Mouse (Mus musculus) hindbrain, embryonic 16.5 days (tissue): ENCODE data around the gene 4930407I10Rik. TPM values are rescaled to one million over a fixed set of nuclear protein-coding genes. Genes with fewer than 3 reads are reported as not detected.
A peak's percentile ranks its signal among the peaks of the same experiment; 100 is the strongest.

Experiments used
- ATAC-seq: fragments of 200-750 bp; cut with Nextera tagmentation; 2 replicates; pipeline ENCODE4 v1.8.0; 2017; ENCODE audit warnings: moderate TSS enrichment, moderate library complexity
- H3K27ac ChIP-seq: fragments of 300-500 bp; sonication (generic); 2 replicates; pipeline ENCODE4 v1.5.1; 2014; ENCODE audit warnings: low read depth, mild to moderate bottlenecking, control low read depth, low read length, moderate library complexity
- H3K27me3 ChIP-seq: fragments of 300-500 bp; sonication (generic); replicated peaks from 2 replicates; pipeline ENCODE4 v1.6.1; 2014; ENCODE audit warnings: low read length; ENCODE audit not compliant: control insufficient read depth, insufficient read depth
- H3K36me3 ChIP-seq: fragments of 300-500 bp; sonication (generic); 2 replicates; pipeline ENCODE4 v1.6.1; 2014; ENCODE audit warnings: mild to moderate bottlenecking, low read length, moderate library complexity, mixed read lengths; ENCODE audit not compliant: control insufficient read depth, insufficient read depth
- H3K4me1 ChIP-seq: fragments of 300-500 bp; sonication (generic); 2 replicates; pipeline ENCODE4 v1.6.1; 2014; ENCODE audit warnings: low read depth, low read length; ENCODE audit not compliant: control insufficient read depth, insufficient read depth
- H3K4me2 ChIP-seq: fragments of 300-500 bp; sonication (generic); 2 replicates; pipeline ENCODE4 v1.6.1; 2014; ENCODE audit warnings: mild to moderate bottlenecking, low read length, control low read depth, moderate library complexity
- H3K4me3 ChIP-seq: fragments of 300-500 bp; sonication (generic); 2 replicates; pipeline ENCODE4 v1.5.1; 2014; ENCODE audit warnings: mild to moderate bottlenecking, low read length, control low read depth, moderate library complexity
- H3K9ac ChIP-seq: fragments of 300-500 bp; sonication (generic); 2 replicates; pipeline ENCODE4 v1.6.1; 2014; ENCODE audit warnings: low read depth, mild to moderate bottlenecking, control low read depth, low read length, moderate library complexity
- H3K9me3 ChIP-seq: fragments of 300-500 bp; sonication (generic); 2 replicates; pipeline ENCODE4 v1.6.1; 2014; ENCODE audit warnings: mild to moderate bottlenecking, low read length, moderate library complexity; ENCODE audit not compliant: control insufficient read depth
- WGBS: fragments of 180-500 bp; shearing (Covaris S2); extraction: QIAGEN DNeasy Blood & Tissue Kit; methylation state at CpG from one replicate; pipeline ENCODE4 v1.1.7; 2014; 5-methylcytosine and 5-hydroxymethylcytosine counted together
- polyA plus RNA-seq: library from polyadenylated mRNA; unstranded; fragments of >200 nt; fragmentation: Nextera tagmentation; extraction: Ambion mirVana; gene quantifications from 2 replicates; pipeline ENCODE4 v1.2.1, GENCODE M21; 2015

4930407I10Rik gene
- not detected in 2 replicates for polyA plus RNA-seq

GRCm38 (mm10) chr15:82058719-82059201, at the start of gene 4930407I10Rik:
4930407I10Rik (plus strand) TSS chr15:82059151.
- Histone ChIP-seq H3K27me3 (no peaks in the 10 kb centered on the region; the same call in none of the 2 replicates), H3K4me3 (no peak within 1 kb of the TSS), H3K9ac (no peak within 1 kb of the TSS), H3K9me3 (no peaks in the 10 kb centered on the region), H3K4me1 (no peaks in the 10 kb centered on the region), H3K36me3 (no peaks in the 10 kb centered on the region), H3K4me2 (no peak within 1 kb of the TSS), H3K27ac (no peak within 1 kb of the TSS)
- no peak for ATAC-seq
- whole genome bisulfite sequencing = 93% methylated on average over 1 of the region's 1 CpGs

- H3K27ac ChIP-seq = no peak overlapping the region
- H3K4me2 ChIP-seq = no peak overlapping the region
- no peak overlapping the region for H3K9ac ChIP-seq
- ATAC-seq = no peak
- WGBS = 92% methylated on average over 6 of the region's 6 CpGs
- H3K36me3 ChIP-seq = no peaks in the 10 kb centered on the region
- H3K9me3 ChIP-seq = no peaks in the 10 kb centered on the region
- peaks cover 12% of the 10 kb centered on the region for H3K4me1 ChIP-seq
- H3K27me3 ChIP-seq = no peaks in the 10 kb centered on the region
- no peak overlapping the region for H3K4me3 ChIP-seq
Measured at GRCm38 (mm10) chr15:82011947-82012346, 47.0 kb upstream of the 4930407I10Rik start.

DNA sequence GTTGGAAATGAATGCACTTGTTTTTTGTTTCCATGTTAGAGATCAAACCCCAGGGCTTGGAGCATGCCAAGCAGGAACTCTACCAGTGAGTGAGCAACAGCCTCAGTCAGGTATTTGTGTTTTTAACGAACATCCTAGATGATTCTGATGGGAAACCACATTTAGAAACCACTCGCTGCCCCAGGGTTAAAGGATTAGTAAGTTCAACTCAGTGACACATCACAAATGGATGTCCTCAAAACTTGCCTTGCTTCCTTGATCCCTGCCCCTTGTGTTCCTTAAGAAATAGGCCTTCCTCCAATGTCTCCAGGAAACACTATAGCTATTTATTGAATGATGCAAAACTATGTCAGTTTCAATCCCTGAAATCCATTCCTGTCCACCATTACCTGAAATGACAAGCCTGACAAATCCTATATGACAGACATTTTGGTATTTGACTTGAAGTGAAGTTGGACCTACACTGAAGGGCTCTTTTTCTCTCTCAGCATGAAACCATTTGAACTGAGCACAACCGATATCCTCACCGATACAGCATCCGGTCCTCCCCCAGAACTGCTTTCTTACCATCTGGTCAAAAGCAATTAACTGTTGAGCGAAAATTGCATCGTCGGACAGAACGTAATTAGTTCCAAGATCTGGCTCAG, 44.1 kb upstream of the 4930407I10Rik start:
- 0 out of 2 replicates have a peak, but pooled peaks cover 3% of the 10 kb centered on the region for H3K36me3 ChIP-seq
- no peaks in the 10 kb centered on the region for H3K9me3 ChIP-seq
- ATAC-seq = no peak
- H3K4me2 ChIP-seq = peak overlapping the region; percentile 70
- no peaks in the 10 kb centered on the region for H3K27me3 ChIP-seq
- H3K4me3 ChIP-seq = peak overlapping the region; percentile 96
- H3K9ac ChIP-seq = peak overlapping the region; percentile 96
- 20% methylated on average over 9 of the region's 9 CpGs for WGBS
- H3K4me1 ChIP-seq = peaks cover 14% of the 10 kb centered on the region
- H3K27ac ChIP-seq = no peak overlapping the region

DNA sequence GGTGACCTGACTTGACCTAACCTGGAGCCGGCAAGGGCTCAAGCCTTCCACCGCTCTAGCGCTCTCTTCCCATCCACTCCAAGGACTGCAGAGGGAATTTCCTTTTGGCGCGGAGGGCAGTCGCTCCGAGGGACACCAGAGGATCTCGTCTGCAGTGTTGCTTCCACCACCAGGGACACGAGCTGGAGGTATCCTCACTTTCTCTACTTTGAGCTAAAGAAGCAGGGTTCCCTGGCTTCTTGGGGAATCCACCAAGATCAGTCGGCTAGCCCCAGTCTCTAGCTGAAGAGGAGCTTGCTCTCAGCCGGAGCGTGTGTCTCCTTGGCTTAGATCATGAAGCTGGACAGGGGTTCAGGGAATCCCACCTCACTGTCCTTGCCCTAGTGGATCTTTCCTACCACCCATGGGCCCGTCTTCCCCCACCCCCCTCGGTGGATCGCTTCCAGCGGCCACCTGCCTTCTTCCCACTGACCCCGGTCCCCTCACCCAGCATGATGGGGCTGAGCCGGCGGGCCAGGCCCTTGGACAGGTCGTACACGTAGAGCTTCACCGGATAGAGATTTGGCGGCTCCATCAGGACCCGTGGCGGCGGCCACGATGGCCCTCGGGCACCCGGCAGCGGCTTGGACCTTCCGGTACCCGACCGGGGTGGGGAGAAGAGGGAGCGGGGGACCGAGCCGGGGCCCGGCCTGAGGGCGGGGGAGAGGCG, 43.4 kb upstream of the 4930407I10Rik start:
- H3K27me3 ChIP-seq = no peaks in the 10 kb centered on the region
- no peaks in the 10 kb centered on the region for H3K9me3 ChIP-seq
- peak overlapping the region; percentile 70 for H3K4me2 ChIP-seq
- peak overlapping the region; percentile 89 for H3K27ac ChIP-seq
- peak overlapping the region; percentile 96 for H3K4me3 ChIP-seq
- peak overlapping the region; percentile 96 for H3K9ac ChIP-seq
- peaks cover 14% of the 10 kb centered on the region for H3K4me1 ChIP-seq
- WGBS = under 1% methylated on average over 39 of the region's 39 CpGs
- H3K36me3 ChIP-seq = 0 out of 2 replicates have a peak, but pooled peaks cover 4% of the 10 kb centered on the region
- ATAC-seq = peak; percentile 0

DNA sequence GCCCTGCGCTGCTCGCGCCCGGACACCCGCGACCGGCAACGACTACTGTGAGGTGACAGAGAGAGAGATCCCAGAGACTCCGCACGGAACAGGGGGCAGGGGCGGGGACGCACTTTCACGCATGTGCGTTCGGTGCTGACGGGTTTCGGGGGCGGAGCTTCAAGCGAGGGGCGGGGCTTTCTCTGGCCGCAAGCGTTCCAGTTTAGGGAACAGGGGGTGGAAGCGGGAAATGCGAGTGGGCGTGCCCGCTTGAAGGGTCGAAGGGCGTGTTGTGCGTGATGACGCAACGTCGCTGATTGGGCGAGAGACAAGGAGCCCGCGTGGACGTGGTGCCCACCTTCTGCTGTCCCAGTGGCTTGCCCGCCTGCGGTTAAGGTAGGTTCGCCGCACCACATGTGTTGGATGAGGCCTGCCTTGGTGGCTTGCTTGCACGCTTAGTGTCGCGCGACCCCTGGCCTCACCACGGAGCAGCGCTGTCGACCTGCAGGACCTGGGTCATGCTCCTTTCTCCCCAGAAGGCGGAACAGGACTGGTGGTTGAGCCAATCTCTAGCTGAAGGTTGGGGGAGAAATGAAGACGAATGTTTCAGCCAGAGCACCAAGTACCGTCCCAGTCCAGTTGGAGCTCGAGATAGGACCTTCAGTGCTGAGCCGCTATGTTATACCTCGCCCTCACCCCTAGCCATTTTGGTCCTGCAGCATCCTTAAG, 42.7 kb upstream of the 4930407I10Rik start:
- peak overlapping the region; percentile 89 for H3K27ac ChIP-seq
- no peaks in the 10 kb centered on the region for H3K9me3 ChIP-seq
- H3K4me1 ChIP-seq = peaks cover 14% of the 10 kb centered on the region
- peak; percentile 98 for ATAC-seq
- H3K4me2 ChIP-seq = peak overlapping the region; percentile 70
- 0% methylated on average over 49 of the region's 53 CpGs for WGBS
- H3K27me3 ChIP-seq = no peaks in the 10 kb centered on the region
- peaks cover 5% of the 10 kb centered on the region for H3K36me3 ChIP-seq
- H3K9ac ChIP-seq = peak overlapping the region; percentile 96
- peak overlapping the region; percentile 96 for H3K4me3 ChIP-seq

GRCm38 (mm10) chr15:82016830-82017229, 42.1 kb upstream of the 4930407I10Rik start:
- Histone ChIP-seq H3K9me3 (no peaks in the 10 kb centered on the region), H3K27me3 (no peaks in the 10 kb centered on the region), H3K9ac (peak overlapping the region; percentile 83), H3K36me3 (peaks cover 8% of the 10 kb centered on the region), H3K27ac (peak overlapping the region; percentile 85), H3K4me2 (peak overlapping the region; percentile 69), H3K4me3 (peak overlapping the region; percentile 96), H3K4me1 (peaks cover 14% of the 10 kb centered on the region)
- no peak for ATAC-seq
- WGBS = 26% methylated on average over 6 of the region's 6 CpGs

- no peaks in the 10 kb centered on the region for H3K27me3 ChIP-seq
- H3K9ac ChIP-seq = no peak overlapping the region
- H3K4me2 ChIP-seq = no peak overlapping the region
- no peak overlapping the region for H3K27ac ChIP-seq
- WGBS = 77% methylated on average over 4 of the region's 4 CpGs
- H3K4me3 ChIP-seq = no peak overlapping the region
- no peaks in the 10 kb centered on the region for H3K9me3 ChIP-seq
- H3K36me3 ChIP-seq = peaks cover 8% of the 10 kb centered on the region
- peaks cover 14% of the 10 kb centered on the region for H3K4me1 ChIP-seq
- no peak for ATAC-seq
Measured at GRCm38 (mm10) chr15:82017461-82017860, 41.5 kb upstream of the 4930407I10Rik start.

- no peak overlapping the region for H3K4me3 ChIP-seq
- H3K4me2 ChIP-seq = no peak overlapping the region
- WGBS = 83% methylated on average over 3 of the region's 3 CpGs
- no peak overlapping the region for H3K27ac ChIP-seq
- no peaks in the 10 kb centered on the region for H3K9me3 ChIP-seq
- no peak overlapping the region for H3K9ac ChIP-seq
- peaks cover 19% of the 10 kb centered on the region for H3K36me3 ChIP-seq
- peaks cover 11% of the 10 kb centered on the region for H3K4me1 ChIP-seq
- no peak for ATAC-seq
- no peaks in the 10 kb centered on the region for H3K27me3 ChIP-seq
Measured at GRCm38 (mm10) chr15:82019288-82019687, 39.7 kb upstream of the 4930407I10Rik start.
